Mouse (Mus musculus) NIH3T3 (cell line): ENCODE data around the gene Gm38392.
"Not testable (repeated sequence)": the region's sequence is repeated elsewhere in the genome, so short reads cannot be mapped to it uniquely, and the experiment has no call there.

Experiments used
- DNase-seq: peaks from one replicate; pipeline ENCODE4 v3.0.0-alpha.2; 2012; ENCODE audit warnings: low read depth

The Gm38392 gene

DNA sequence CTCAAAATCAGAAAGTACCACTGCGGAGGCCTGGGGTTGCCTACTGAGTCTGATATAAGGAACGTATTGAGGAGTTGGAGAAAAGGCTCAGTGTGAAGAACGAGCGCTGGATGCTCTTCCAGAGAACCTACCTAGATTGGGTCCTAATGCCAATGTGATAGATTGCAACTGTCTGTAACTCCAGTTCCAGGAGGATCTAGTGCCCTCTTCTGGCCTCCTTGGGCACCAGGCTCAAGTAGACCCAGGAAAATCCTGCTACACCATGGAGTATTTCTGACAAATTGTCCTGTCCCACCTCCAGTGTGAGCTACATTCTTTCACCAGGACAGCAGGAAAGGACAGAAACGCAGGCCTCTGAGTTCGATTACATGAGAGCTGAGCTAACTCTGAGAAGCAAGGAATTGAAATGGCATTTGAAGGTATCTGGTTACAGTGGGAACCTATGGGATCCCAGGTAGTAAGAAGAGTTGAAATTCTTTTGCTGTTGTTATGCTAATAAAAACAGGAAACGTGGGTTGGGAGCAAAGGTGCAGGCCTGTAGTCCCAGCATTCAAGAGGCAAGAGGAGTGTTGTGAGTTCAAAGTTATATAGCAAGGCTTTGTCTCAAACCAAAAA is 10.4 kb downstream of the Gm38392 start:
- DNase-seq: peak; percentile 63

- DNase-seq: no peak
Observed at GRCm38 (mm10) chr3:88276121-88276520, 10.9 kb downstream of the Gm38392 start.

GRCm38 (mm10) chr3:88274002-88274401 is 13.0 kb downstream of the Gm38392 start:
- DNase-seq: no peak

GRCm38 (mm10) chr3:88271859-88272258 is 15.2 kb downstream of the Gm38392 start:
- no peak for DNase-seq

GRCm38 (mm10) chr3:88271298-88271697 is 15.7 kb downstream of the Gm38392 start:
- not testable (repeated sequence) for DNase-seq

DNA sequence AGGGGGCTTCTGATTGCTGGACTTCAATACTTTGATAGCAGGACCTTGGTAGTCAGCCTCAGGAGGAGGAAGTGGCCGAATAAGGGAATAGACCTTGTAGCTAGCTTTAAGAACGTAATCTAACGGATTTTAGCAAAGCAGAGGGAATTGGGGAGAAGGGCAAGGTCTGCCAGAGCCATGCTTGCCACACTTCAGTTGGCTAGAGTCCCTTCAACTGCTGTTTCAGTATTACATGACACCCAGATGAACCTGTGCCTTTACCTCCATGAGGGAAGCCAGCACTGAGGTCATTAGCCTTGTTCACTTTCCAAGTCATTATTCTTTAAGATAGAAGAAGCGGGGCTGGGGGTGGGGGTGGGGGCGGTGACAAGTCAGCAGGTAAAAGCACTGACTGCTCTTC is 18.0 kb downstream of the Gm38392 start:
- no peak for DNase-seq

DNA sequence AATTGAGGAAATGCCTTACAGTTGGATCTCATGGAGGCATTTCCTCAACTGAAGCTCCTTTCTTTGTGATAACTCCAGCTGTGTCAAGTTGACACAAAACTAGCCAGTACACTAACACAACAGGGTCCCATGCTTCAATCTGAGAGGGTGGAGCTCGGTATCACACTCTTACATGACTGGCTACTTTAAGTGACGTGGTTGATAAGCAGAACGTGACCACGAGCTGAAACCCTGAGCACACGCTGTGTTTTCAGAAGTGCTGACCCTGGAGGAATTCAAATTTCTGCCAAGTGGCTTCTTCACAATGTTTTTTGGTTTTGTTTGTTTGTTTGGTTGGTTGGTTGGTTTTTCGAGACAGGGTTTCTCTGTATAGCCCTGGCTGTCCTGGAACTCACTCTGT is 19.0 kb downstream of the Gm38392 start:
- not testable (repeated sequence) for DNase-seq

GRCm38 (mm10) chr3:88262346-88262745 is 24.7 kb downstream of the Gm38392 start:
- DNase-seq: no peak

GRCm38 (mm10) chr3:88256382-88256781 is 30.6 kb downstream of the Gm38392 start:
- no peak for DNase-seq

DNA sequence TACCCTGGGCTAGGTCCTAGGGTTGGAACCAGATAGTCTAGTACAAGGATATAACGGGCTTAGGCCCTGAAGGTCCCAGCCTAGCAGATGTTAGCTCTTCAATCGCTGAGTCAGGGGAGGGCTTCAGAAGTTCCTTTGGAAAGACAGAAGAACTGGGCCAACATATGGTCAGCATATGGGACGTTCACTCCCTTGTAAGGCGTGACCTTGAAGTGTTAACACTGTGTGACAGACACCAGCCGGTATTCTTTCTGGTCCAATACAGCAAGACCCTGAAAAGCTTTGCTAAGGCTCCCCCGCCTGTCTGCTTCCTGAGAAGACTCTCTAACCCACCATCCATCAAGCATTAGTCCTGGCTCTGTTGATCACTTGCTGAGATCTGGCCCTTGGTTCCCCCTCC is 31.1 kb downstream of the Gm38392 start:
- DNase-seq: no peak

- no peak for DNase-seq
Observed at GRCm38 (mm10) chr3:88254268-88254926, 32.6 kb downstream of the Gm38392 start, which contains the start of gene Rhbg. TSS of gene Rhbg (minus strand) at chr3:88254709.

DNA sequence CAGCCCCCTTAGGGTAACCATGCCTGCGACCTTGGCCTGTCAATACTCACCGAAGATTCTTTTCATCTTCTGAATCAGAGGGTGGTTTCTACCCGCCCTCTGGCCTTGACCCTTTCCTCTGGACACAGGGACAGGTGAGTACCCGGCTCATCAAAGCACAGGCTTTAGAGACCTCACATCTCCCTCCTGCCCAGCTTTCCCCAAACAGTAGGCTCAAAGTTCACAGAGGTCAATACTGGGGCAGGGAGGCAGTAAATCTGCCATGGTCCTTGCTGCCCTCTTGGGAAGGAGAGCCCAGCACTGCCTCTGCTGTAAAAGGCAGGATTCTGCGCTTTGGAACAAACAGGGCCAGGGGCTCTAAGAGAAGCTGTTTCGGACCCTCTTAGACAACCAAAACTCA is 34.3 kb downstream of the Gm38392 start:
- no peak for DNase-seq

DNA sequence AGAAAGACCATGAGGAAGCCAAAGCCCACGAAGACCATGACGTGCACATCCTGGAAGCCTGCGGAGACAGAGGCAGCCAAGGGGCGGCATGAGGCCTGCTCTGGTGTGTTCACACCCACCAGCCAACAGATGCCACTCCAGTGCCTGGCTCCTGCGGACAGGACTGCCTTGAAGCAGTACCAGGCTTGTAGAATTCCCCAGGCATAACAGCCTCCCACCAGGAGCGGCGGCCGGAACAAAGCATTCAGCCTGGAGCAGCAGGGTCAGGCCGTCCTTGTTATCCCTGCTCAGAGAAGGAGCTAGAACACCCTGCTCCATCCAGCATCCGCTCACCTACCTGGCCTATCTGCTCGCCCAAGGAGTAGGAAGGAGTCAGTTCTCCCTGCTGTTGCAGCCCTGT is 38.6 kb downstream of the Gm38392 start:
- DNase-seq: no peak

DNA sequence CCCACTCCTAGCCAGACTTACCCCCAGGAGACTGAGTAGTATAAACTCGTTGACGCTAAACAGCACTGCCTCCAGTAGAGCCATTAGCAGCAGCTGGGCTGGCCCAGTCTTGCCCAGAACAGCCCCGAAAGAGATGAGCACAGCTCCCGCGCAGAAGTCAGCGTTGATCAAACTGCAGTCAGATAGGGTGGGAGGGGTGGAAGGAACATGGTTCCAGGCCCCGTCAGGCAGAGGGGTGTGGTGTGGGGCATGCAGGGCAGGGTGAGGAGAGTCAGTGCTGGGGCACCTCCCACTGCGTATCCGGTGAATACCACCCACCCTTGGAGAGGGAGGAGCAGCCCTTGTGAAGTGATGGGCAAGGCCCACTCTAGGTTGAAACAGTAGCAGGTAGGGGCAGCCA is 39.3 kb downstream of the Gm38392 start:
- no peak for DNase-seq

- DNase-seq: peak; percentile 86
Observed at GRCm38 (mm10) chr3:88245811-88246210, 41.2 kb downstream of the Gm38392 start.

DNA sequence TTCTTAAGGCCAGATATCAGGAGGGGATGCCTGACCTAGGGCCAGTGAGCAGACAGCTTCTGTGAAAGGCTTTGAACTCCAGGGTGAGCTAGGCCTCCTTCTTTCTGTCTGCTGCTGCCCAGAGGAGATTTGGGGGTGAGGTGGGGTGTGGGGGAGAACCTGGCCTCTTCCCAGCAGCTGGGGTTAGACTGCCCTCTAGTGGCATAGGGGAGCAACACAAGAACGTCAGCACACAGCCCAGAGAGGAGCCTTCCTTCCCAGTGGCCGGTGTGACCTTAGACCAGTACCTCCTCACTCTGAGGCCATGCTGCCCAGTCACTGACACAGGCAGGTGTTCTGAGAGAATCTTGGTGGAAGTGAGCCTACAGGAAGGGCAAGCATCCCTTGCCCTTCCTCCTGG is 42.9 kb downstream of the Gm38392 start:
- DNase-seq: peak; percentile 77

- DNase-seq: peak; percentile 90
Observed at GRCm38 (mm10) chr3:88242531-88242930, 44.5 kb downstream of the Gm38392 start.

- no peak for DNase-seq
Observed at GRCm38 (mm10) chr3:88241045-88241786, 45.8 kb downstream of the Gm38392 start.

DNA sequence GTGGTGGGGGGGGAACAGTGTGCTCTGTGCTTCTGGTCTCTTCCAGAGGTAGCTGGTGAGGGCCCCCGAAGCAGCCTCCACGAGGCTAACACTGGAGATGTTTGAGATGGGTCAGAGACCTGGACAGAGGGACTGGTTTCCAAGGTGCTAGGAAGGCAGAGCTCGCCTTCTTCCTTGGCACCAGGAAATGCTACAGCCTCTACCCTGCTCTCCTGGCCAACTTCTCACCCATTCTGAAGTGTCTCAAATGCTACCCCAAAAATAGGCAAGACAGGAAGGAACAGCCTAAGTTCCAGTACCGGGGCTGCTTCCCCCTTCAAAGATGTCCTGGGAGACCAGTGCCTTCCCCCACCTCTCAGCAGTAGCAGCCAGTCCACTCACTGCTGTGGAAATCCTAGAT is 47.6 kb downstream of the Gm38392 start:
- DNase-seq: no peak

- no peak for DNase-seq
Observed at GRCm38 (mm10) chr3:88238866-88239391, 48.1 kb downstream of the Gm38392 start.

- DNase-seq: peak; percentile 73
Observed at GRCm38 (mm10) chr3:88237556-88238194, 49.3 kb downstream of the Gm38392 start.

- no peak for DNase-seq
Observed at GRCm38 (mm10) chr3:88237161-88237555, 49.9 kb downstream of the Gm38392 start.
